Mouse (Mus musculus): Measurements from ENCODE around the gene Spint2. TPM values are rescaled to one million over a fixed set of nuclear protein-coding genes. Genes with fewer than 3 reads are reported as not detected.
A peak's percentile ranks its signal among the peaks of the same experiment; 100 is the strongest.

The Spint2 gene
- total RNA-seq, 2 experiments from 2014 or later: 6.6 to 8.2 TPM

- DNase-seq: no peak
Measured at GRCm38 (mm10) chr7:29280801-29281200, 911 bp downstream of the Spint2 start.

- no peak for DNase-seq
Measured at GRCm38 (mm10) chr7:29279924-29280323, 1.8 kb downstream of the Spint2 start.

- DNase-seq: no peak
Measured at GRCm38 (mm10) chr7:29279261-29279660, 2.5 kb downstream of the Spint2 start.

- DNase-seq: no peak
Measured at GRCm38 (mm10) chr7:29277510-29277909, 4.2 kb downstream of the Spint2 start.

GRCm38 (mm10) chr7:29276715-29277114 lies 5.0 kb downstream of the Spint2 start:
- no peak for DNase-seq

GRCm38 (mm10) chr7:29271687-29272465 lies 9.8 kb downstream of the Spint2 start:
- no peak for DNase-seq

GRCm38 (mm10) chr7:29270445-29270844 lies 11.3 kb downstream of the Spint2 start:
- no peak for DNase-seq

- DNase-seq: no peak
Measured at GRCm38 (mm10) chr7:29266931-29267330, 14.8 kb downstream of the Spint2 start.

GRCm38 (mm10) chr7:29265636-29266035 lies 16.1 kb downstream of the Spint2 start:
- no peak for DNase-seq

GRCm38 (mm10) chr7:29263831-29264230 lies 17.9 kb downstream of the Spint2 start:
- no peak for DNase-seq

GRCm38 (mm10) chr7:29262151-29262550 lies 19.6 kb downstream of the Spint2 start:
- DNase-seq: no peak

GRCm38 (mm10) chr7:29259781-29260730 lies 21.7 kb downstream of the Spint2 start:
- DNase-seq: no peak

- DNase-seq: no peak
Measured at GRCm38 (mm10) chr7:29257368-29257767, 24.3 kb downstream of the Spint2 start.

GRCm38 (mm10) chr7:29255875-29256274 lies 25.8 kb downstream of the Spint2 start:
- DNase-seq: no peak

GRCm38 (mm10) chr7:29253842-29254241 lies 27.9 kb downstream of the Spint2 start:
- no peak for DNase-seq

GRCm38 (mm10) chr7:29251166-29251565 lies 30.5 kb downstream of the Spint2 start:
- no peak for DNase-seq

- no peak for DNase-seq
Measured at GRCm38 (mm10) chr7:29248261-29248841, 33.4 kb downstream of the Spint2 start, which contains the start of gene 2200002D01Rik. Gene 2200002D01Rik (minus strand): TSS chr7:29248466.

GRCm38 (mm10) chr7:29247706-29248105 lies 34.0 kb downstream of the Spint2 start:
- DNase-seq: peak; percentile 22

GRCm38 (mm10) chr7:29247314-29247700 lies 34.4 kb downstream of the Spint2 start:
- DNase-seq: peak; percentile 88

GRCm38 (mm10) chr7:29246619-29247313 lies 34.9 kb downstream of the Spint2 start:
- DNase-seq: no peak

- no peak for DNase-seq
Measured at GRCm38 (mm10) chr7:29246015-29246414, 35.7 kb downstream of the Spint2 start.
